Mouse (Mus musculus): ENCODE data around the gene Cdcp2. TPM values are rescaled to one million over a fixed set of nuclear protein-coding genes. Genes with fewer than 3 reads are reported as not detected.

Cdcp2 gene
- polyA plus RNA-seq, 1 experiment from 2014 or later = not detected

GRCm38 (mm10) chr4:107135663-107136062 is 39.0 kb downstream of the Cdcp2 start:
- H3K27me3 ChIP-seq = 0 out of 2 replicates have a peak, but pooled peaks cover 2% of the 10 kb centered on the region
- no peak for ATAC-seq (replicated peaks; ENCODE audit: insufficient number of reproducible peaks, insufficient read depth, low FRiP score, low read depth)
- no peaks in the 10 kb centered on the region for H3K9me3 ChIP-seq (replicated peaks)
- peaks cover 23% of the 10 kb centered on the region for H3K4me1 ChIP-seq (replicated peaks)
- WGBS = 70% methylated on average over 5 of the region's 5 CpGs
- H3K27ac ChIP-seq = no peak overlapping the region
- H3K36me3 ChIP-seq = no peaks in the 10 kb centered on the region
- no peak overlapping the region for H3K9ac ChIP-seq
- no peak overlapping the region for H3K4me3 ChIP-seq
- no peak overlapping the region for H3K4me2 ChIP-seq

- Histone ChIP-seq H3K4me1 (replicated peaks) (peaks cover 21% of the 10 kb centered on the region), H3K9me3 (replicated peaks) (no peaks in the 10 kb centered on the region), H3K4me3 (no peak overlapping the region), H3K27ac (no peak overlapping the region), H3K36me3 (no peaks in the 10 kb centered on the region), H3K4me2 (no peak overlapping the region), H3K9ac (no peak overlapping the region), H3K27me3 (0 out of 2 replicates have a peak, but pooled peaks cover 2% of the 10 kb centered on the region)
- WGBS = 34% methylated on average over 3 of the region's 3 CpGs
- ATAC-seq (replicated peaks; ENCODE audit: insufficient number of reproducible peaks, insufficient read depth, low FRiP score, low read depth) = no peak
These were observed 39.8 kb downstream of the Cdcp2 start for GRCm38 (mm10) chr4:107136531-107136930.

GRCm38 (mm10) chr4:107138948-107139835 is 42.5 kb downstream of the Cdcp2 start:
- no peak for ATAC-seq (replicated peaks; ENCODE audit: insufficient number of reproducible peaks, insufficient read depth, low FRiP score, low read depth)
- WGBS = 58% methylated on average over 37 of the region's 37 CpGs
- H3K36me3 ChIP-seq = no peaks in the 10 kb centered on the region
- H3K4me1 ChIP-seq (replicated peaks) = peaks cover 21% of the 10 kb centered on the region
- no peak overlapping the region for H3K4me3 ChIP-seq
- H3K27me3 ChIP-seq = 0 out of 2 replicates have a peak, but pooled peaks cover 2% of the 10 kb centered on the region
- no peaks in the 10 kb centered on the region for H3K9me3 ChIP-seq (replicated peaks)
- no peak overlapping the region for H3K4me2 ChIP-seq
- no peak overlapping the region for H3K27ac ChIP-seq
- no peak overlapping the region for H3K9ac ChIP-seq

GRCm38 (mm10) chr4:107139836-107140631 is 43.3 kb downstream of the Cdcp2 start:
- no peaks in the 10 kb centered on the region for H3K9me3 ChIP-seq (replicated peaks)
- WGBS = 59% methylated on average over 13 of the region's 13 CpGs
- H3K36me3 ChIP-seq = no peaks in the 10 kb centered on the region
- H3K4me3 ChIP-seq = no peak overlapping the region
- peaks cover 21% of the 10 kb centered on the region for H3K4me1 ChIP-seq (replicated peaks)
- no peak overlapping the region for H3K4me2 ChIP-seq
- H3K27me3 ChIP-seq = no peaks in the 10 kb centered on the region
- ATAC-seq (replicated peaks; ENCODE audit: insufficient number of reproducible peaks, insufficient read depth, low FRiP score, low read depth) = no peak
- no peak overlapping the region for H3K27ac ChIP-seq
- no peak overlapping the region for H3K9ac ChIP-seq

- 86% methylated on average over 8 of the region's 8 CpGs for WGBS
- H3K27ac ChIP-seq = no peak overlapping the region
- no peak overlapping the region for H3K9ac ChIP-seq
- H3K36me3 ChIP-seq = peaks cover 15% of the 10 kb centered on the region
- no peak overlapping the region for H3K4me2 ChIP-seq
- peaks cover 15% of the 10 kb centered on the region for H3K4me1 ChIP-seq (replicated peaks)
- no peak for ATAC-seq (replicated peaks; ENCODE audit: insufficient number of reproducible peaks, insufficient read depth, low FRiP score, low read depth)
- H3K27me3 ChIP-seq = no peaks in the 10 kb centered on the region
- no peak overlapping the region for H3K4me3 ChIP-seq
- H3K9me3 ChIP-seq (replicated peaks) = no peaks in the 10 kb centered on the region
These were observed 46.8 kb downstream of the Cdcp2 start for GRCm38 (mm10) chr4:107143511-107143910.

- no peaks in the 10 kb centered on the region for H3K4me1 ChIP-seq (replicated peaks)
- no peak overlapping the region for H3K4me2 ChIP-seq
- 82% methylated on average over 6 of the region's 6 CpGs for WGBS
- H3K9me3 ChIP-seq (replicated peaks) = no peaks in the 10 kb centered on the region
- no peak for ATAC-seq (replicated peaks; ENCODE audit: insufficient number of reproducible peaks, insufficient read depth, low FRiP score, low read depth)
- peaks cover 14% of the 10 kb centered on the region for H3K36me3 ChIP-seq
- H3K9ac ChIP-seq = no peak overlapping the region
- no peak overlapping the region for H3K27ac ChIP-seq
- H3K27me3 ChIP-seq = no peaks in the 10 kb centered on the region
- no peak overlapping the region for H3K4me3 ChIP-seq
These were observed 54.3 kb downstream of the Cdcp2 start for GRCm38 (mm10) chr4:107150991-107151390.

- Histone ChIP-seq H3K27ac (no peak overlapping the region), H3K4me2 (no peak overlapping the region), H3K4me3 (no peak overlapping the region), H3K36me3 (peaks cover 3% of the 10 kb centered on the region; the same call in 1 of the 2 replicates), H3K4me1 (replicated peaks) (0 out of 2 replicates have a peak, but pooled peaks cover 3% of the 10 kb centered on the region), H3K9me3 (replicated peaks) (no peaks in the 10 kb centered on the region), H3K27me3 (no peaks in the 10 kb centered on the region), H3K9ac (no peak overlapping the region)
- WGBS = 83% methylated on average over 8 of the region's 8 CpGs
- no peak for ATAC-seq (replicated peaks; ENCODE audit: insufficient number of reproducible peaks, insufficient read depth, low FRiP score, low read depth)
These were observed 55.9 kb downstream of the Cdcp2 start for GRCm38 (mm10) chr4:107152571-107152970.

- no peak for ATAC-seq (replicated peaks; ENCODE audit: insufficient number of reproducible peaks, insufficient read depth, low FRiP score, low read depth)
- H3K9ac ChIP-seq = no peak overlapping the region
- H3K36me3 ChIP-seq = peaks cover 9% of the 10 kb centered on the region; the same call in 1 of the 2 replicates
- 0 out of 2 replicates have a peak, but pooled peaks cover 3% of the 10 kb centered on the region for H3K4me1 ChIP-seq (replicated peaks)
- no peak overlapping the region for H3K27ac ChIP-seq
- H3K4me3 ChIP-seq = no peak overlapping the region
- WGBS = 68% methylated on average over 4 of the region's 4 CpGs
- no peaks in the 10 kb centered on the region for H3K9me3 ChIP-seq (replicated peaks)
- no peak overlapping the region for H3K4me2 ChIP-seq
- no peaks in the 10 kb centered on the region for H3K27me3 ChIP-seq
These were observed 60.3 kb downstream of the Cdcp2 start for GRCm38 (mm10) chr4:107156983-107157401.

GRCm38 (mm10) chr4:107159166-107159773 is 62.6 kb downstream of the Cdcp2 start:
- Histone ChIP-seq H3K9me3 (replicated peaks) (no peaks in the 10 kb centered on the region), H3K4me3 (no peak overlapping the region), H3K4me2 (no peak overlapping the region), H3K4me1 (replicated peaks) (0 out of 2 replicates have a peak, but pooled peaks cover 3% of the 10 kb centered on the region), H3K36me3 (peaks cover 9% of the 10 kb centered on the region; the same call in 1 of the 2 replicates), H3K27me3 (no peaks in the 10 kb centered on the region), H3K9ac (no peak overlapping the region), H3K27ac (no peak overlapping the region)
- 79% methylated on average over 11 of the region's 11 CpGs for WGBS
- ATAC-seq (replicated peaks; ENCODE audit: insufficient number of reproducible peaks, insufficient read depth, low FRiP score, low read depth) = no peak

GRCm38 (mm10) chr4:107160181-107160580 is 63.5 kb downstream of the Cdcp2 start:
- 0 out of 2 replicates have a peak, but pooled peaks cover 3% of the 10 kb centered on the region for H3K4me1 ChIP-seq (replicated peaks)
- H3K36me3 ChIP-seq = peaks cover 14% of the 10 kb centered on the region
- H3K9me3 ChIP-seq (replicated peaks) = no peaks in the 10 kb centered on the region
- H3K9ac ChIP-seq = no peak overlapping the region
- H3K4me2 ChIP-seq = no peak overlapping the region
- H3K27ac ChIP-seq = no peak overlapping the region
- ATAC-seq (replicated peaks; ENCODE audit: insufficient number of reproducible peaks, insufficient read depth, low FRiP score, low read depth) = no peak
- no peaks in the 10 kb centered on the region for H3K27me3 ChIP-seq
- 80% methylated on average over 8 of the region's 8 CpGs for WGBS
- H3K4me3 ChIP-seq = no peak overlapping the region
